Mouse (Mus musculus) liver, adult 2 months (tissue): ENCODE results near the gene Nefh.

Experiments used
- CTCF ChIP-seq: fragments of 200-500 bp; IDR thresholded peaks from 2 replicates; pipeline ENCODE4 v1.5.1; 2011; ENCODE audit warnings: low read depth, low read length, control low read depth
- POLR2A ChIP-seq: fragments of 200-500 bp; IDR thresholded peaks from 2 replicates; pipeline ENCODE4 v1.6.1; 2011; ENCODE audit warnings: low read length, control low read depth; ENCODE audit not compliant: insufficient read depth; ENCODE audit errors: extremely low read depth

DNA sequence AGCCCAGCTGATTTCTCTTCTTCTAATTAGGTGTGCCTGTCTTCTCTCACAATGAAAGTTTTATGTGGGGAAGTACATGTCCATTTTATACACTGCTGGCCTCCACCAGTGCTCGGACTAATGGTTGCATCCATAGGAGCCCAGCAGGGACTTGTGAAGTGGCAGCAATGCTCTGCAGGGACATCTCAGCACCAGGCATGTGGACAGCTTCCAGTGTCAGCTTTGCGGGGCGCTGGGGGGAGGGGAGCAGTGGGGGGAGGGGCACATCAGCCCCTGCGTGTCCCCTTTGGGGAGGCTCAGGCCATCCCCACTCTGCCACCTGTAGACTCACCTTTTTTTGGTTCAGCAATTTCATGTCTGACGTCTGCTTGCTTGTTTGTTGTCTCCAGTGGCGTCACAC, 5.5 kb upstream of the Nefh start:
- no peak for TF ChIP-seq CTCF
- TF ChIP-seq POLR2A, result no peak
